Mouse (Mus musculus) kidney, postnatal 4 days (tissue): ENCODE data around the gene Cip2a.

Experiments
- DNase-seq, 2 experiments: peaks; one replicate each; pipeline ENCODE4 v3.0.0; 2021; ENCODE audit warnings: mixed read lengths in 2 of 2

Gene Cip2a

GRCm38 (mm10) chr16:48993559-48994342 lies at the start of gene Cip2a, which contains the start of gene Dzip3:
Cip2a (plus strand) TSS chr16:48994185.
Dzip3 (minus strand) TSS chr16:48994165.
- peak; percentile 94 to 97 for DNase-seq

GRCm38 (mm10) chr16:48972996-48973395 lies 21.0 kb upstream of the Cip2a start:
- DNase-seq = no peak

GRCm38 (mm10) chr16:48973548-48973947 lies 20.4 kb upstream of the Cip2a start:
- DNase-seq = peak in 1 of 2 experiments; percentile 5

- DNase-seq = no peak
Observed at GRCm38 (mm10) chr16:48979965-48980364, 14.0 kb upstream of the Cip2a start.

- DNase-seq = no peak
Observed at GRCm38 (mm10) chr16:48985034-48985627, 8.9 kb upstream of the Cip2a start.

GRCm38 (mm10) chr16:48989700-48990099 lies 4.3 kb upstream of the Cip2a start:
- no peak for DNase-seq

GRCm38 (mm10) chr16:48992437-48993230 lies 1.4 kb upstream of the Cip2a start:
- no peak for DNase-seq

GRCm38 (mm10) chr16:48993231-48993558 lies 790 bp upstream of the Cip2a start:
- no peak for DNase-seq

GRCm38 (mm10) chr16:48994343-48994693 lies 333 bp downstream of the Cip2a start:
- DNase-seq = no peak

- DNase-seq = no peak
Observed at GRCm38 (mm10) chr16:49004151-49004550, 10.2 kb downstream of the Cip2a start.

- DNase-seq = no peak
Observed at GRCm38 (mm10) chr16:49016620-49017332, 22.8 kb downstream of the Cip2a start.

- no peak for DNase-seq
Observed at GRCm38 (mm10) chr16:49035852-49036251, 41.9 kb downstream of the Cip2a start.

- DNase-seq = no peak
Observed at GRCm38 (mm10) chr16:49037771-49038170, 43.8 kb downstream of the Cip2a start.

GRCm38 (mm10) chr16:49040554-49041221 lies 46.7 kb downstream of the Cip2a start:
- no peak for DNase-seq

- no peak for DNase-seq
Observed at GRCm38 (mm10) chr16:49049214-49049613, 55.2 kb downstream of the Cip2a start.

GRCm38 (mm10) chr16:49057186-49057585 lies 63.2 kb downstream of the Cip2a start, which contains the start of gene Myh15:
Myh15 (plus strand) TSS chr16:49057486.
- no peak for DNase-seq
